Mouse (Mus musculus) hindbrain, embryonic 11.5 days (tissue): ENCODE data around the gene Pde10a. TPM values are rescaled to one million over a fixed set of nuclear protein-coding genes. Genes with fewer than 3 reads are reported as not detected.

Experiments used
- ATAC-seq: fragments of 200-750 bp; cut with Nextera tagmentation; 2 replicates; pipeline ENCODE4 v1.8.0; 2017; ENCODE audit warnings: mild to moderate bottlenecking, moderate TSS enrichment, moderate library complexity; ENCODE audit not compliant: low FRiP score
- DNase-seq: peaks from one replicate; pipeline ENCODE4 v3.0.0-alpha.2; 2015; ENCODE audit warnings: low spot score
- H3K27ac ChIP-seq: fragments of 300-500 bp; sonication (generic); 2 replicates; pipeline ENCODE4 v1.5.1; 2014; ENCODE audit warnings: mild to moderate bottlenecking, low read depth, low read length
- H3K27me3 ChIP-seq: fragments of 300-500 bp; sonication (generic); 2 replicates; pipeline ENCODE4 v1.6.1; 2014; ENCODE audit warnings: mild to moderate bottlenecking, low read length, moderate library complexity, mixed read lengths; ENCODE audit not compliant: control insufficient read depth, insufficient read depth
- H3K36me3 ChIP-seq: fragments of 300-500 bp; sonication (generic); 2 replicates; pipeline ENCODE4 v1.6.1; 2014; ENCODE audit warnings: mild to moderate bottlenecking, low read length, moderate library complexity, mixed read lengths; ENCODE audit not compliant: control insufficient read depth, insufficient read depth
- H3K4me1 ChIP-seq: fragments of 300-500 bp; sonication (generic); replicated peaks from 2 replicates; pipeline ENCODE4 v1.6.1; 2014; ENCODE audit warnings: low read length, mixed read lengths; ENCODE audit not compliant: control insufficient read depth, insufficient read depth
- H3K4me2 ChIP-seq: fragments of 300-500 bp; sonication (generic); replicated peaks from 2 replicates; pipeline ENCODE4 v1.6.1; 2014; ENCODE audit warnings: mild to moderate bottlenecking, low read depth, low read length
- H3K4me3 ChIP-seq: fragments of 300-500 bp; sonication (generic); 2 replicates; pipeline ENCODE4 v1.5.1; 2014; ENCODE audit warnings: low read depth, low read length
- H3K9ac ChIP-seq: fragments of 300-500 bp; sonication (generic); 2 replicates; pipeline ENCODE4 v1.6.1; 2014; ENCODE audit warnings: low read depth, low read length
- H3K9me3 ChIP-seq: fragments of 300-500 bp; sonication (generic); 2 replicates; pipeline ENCODE4 v1.6.1; 2016; ENCODE audit warnings: low read length; ENCODE audit not compliant: control insufficient read depth
- WGBS: fragments of 180-500 bp; shearing (Covaris S2); extraction: QIAGEN DNeasy Blood & Tissue Kit; methylation state at CpG from one replicate; pipeline ENCODE4 v1.1.7; 2014; 5-methylcytosine and 5-hydroxymethylcytosine counted together
- polyA plus RNA-seq: library from polyadenylated mRNA; unstranded; fragments of >200 nt; fragmentation: Nextera tagmentation; extraction: Ambion mirVana; gene quantifications from 2 replicates; pipeline ENCODE4 v1.2.1, GENCODE M21; 2014

Gene Pde10a
- polyA plus RNA-seq, 1 experiment from 2014 or later = 7.6 TPM

DNA sequence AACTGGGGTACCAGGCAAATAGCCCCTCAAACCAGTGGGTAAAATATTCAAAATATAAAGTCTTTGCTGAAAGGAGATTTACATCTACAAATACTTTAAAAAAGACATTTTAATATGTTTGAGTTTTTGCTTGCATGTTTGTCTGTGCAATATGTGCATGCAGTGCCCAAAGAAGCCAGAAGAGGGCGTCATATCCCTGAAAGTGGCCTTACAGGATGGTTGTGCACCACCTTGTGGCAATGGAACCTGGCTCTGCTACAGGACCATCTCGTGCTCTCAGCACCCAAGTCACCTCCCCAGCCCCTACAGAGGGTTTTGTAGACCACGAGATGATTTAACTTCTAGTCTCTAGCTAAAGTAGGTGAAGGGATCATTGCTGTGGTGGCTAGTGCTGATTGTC is 8.7 kb downstream of the Pde10a start:
- Histone ChIP-seq H3K9ac (no peak overlapping the region), H3K36me3 (no peaks in the 10 kb centered on the region), H3K9me3 (no peaks in the 10 kb centered on the region), H3K27ac (no peak overlapping the region), H3K4me2 (no peak overlapping the region), H3K4me1 (no peaks in the 10 kb centered on the region), H3K4me3 (no peak overlapping the region), H3K27me3 (no peaks in the 10 kb centered on the region)
- WGBS = 50% methylated on average over 3 of the region's 3 CpGs
- DNase-seq (no peak), ATAC-seq (no peak)

DNA sequence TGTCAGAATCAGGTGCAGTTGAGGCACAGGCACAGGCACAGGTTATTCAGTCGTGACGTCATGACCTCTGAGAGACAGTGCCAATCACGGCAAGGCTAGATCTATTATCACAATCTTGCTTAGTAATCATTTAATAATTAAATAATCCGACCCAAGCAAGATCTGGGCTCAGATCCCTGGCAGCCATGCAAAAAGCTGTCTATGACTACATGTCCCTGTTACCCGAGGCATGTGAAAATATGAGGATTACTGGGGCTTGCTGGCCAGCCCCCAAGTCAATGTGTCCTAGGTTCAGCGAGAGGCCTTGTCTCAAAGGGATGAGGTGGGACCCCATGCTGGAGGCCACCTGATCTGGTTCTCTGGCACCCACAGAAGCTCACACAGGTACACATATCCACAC is 11.3 kb downstream of the Pde10a start:
- 77% methylated on average over 6 of the region's 6 CpGs for WGBS
- DNase-seq (no peak), ATAC-seq (no peak)
- Histone ChIP-seq H3K4me1 (no peaks in the 10 kb centered on the region), H3K36me3 (no peaks in the 10 kb centered on the region), H3K27ac (no peak overlapping the region), H3K9ac (no peak overlapping the region), H3K4me3 (no peak overlapping the region), H3K4me2 (no peak overlapping the region), H3K27me3 (no peaks in the 10 kb centered on the region), H3K9me3 (no peaks in the 10 kb centered on the region)

DNA sequence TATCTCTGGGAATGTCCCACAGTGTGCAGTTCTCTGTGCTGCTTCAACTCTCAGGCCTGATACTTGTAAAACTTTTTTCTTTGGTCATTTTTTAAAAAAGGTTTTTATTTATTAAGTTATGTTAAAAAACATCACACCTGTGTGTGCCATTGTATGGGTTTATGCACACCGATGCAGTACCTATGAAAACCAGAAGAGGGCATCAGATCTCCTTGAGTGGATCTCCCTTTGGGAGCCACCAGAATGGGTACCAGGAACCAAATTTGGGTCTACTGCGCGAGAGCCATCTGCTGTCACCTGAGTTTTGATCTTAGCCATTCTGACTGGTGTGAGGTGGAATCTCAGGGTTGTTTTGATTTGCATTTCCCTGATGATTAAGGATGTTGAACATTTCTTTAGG is 12.9 kb downstream of the Pde10a start:
- no peak overlapping the region for H3K9ac ChIP-seq
- no peaks in the 10 kb centered on the region for H3K27me3 ChIP-seq
- no peaks in the 10 kb centered on the region for H3K4me1 ChIP-seq
- no peak overlapping the region for H3K27ac ChIP-seq
- WGBS = 73% methylated on average over 3 of the region's 3 CpGs
- DNase-seq (no peak), ATAC-seq (no peak)
- H3K9me3 ChIP-seq = no peaks in the 10 kb centered on the region
- H3K4me3 ChIP-seq = no peak overlapping the region
- H3K4me2 ChIP-seq = no peak overlapping the region
- no peaks in the 10 kb centered on the region for H3K36me3 ChIP-seq

DNA sequence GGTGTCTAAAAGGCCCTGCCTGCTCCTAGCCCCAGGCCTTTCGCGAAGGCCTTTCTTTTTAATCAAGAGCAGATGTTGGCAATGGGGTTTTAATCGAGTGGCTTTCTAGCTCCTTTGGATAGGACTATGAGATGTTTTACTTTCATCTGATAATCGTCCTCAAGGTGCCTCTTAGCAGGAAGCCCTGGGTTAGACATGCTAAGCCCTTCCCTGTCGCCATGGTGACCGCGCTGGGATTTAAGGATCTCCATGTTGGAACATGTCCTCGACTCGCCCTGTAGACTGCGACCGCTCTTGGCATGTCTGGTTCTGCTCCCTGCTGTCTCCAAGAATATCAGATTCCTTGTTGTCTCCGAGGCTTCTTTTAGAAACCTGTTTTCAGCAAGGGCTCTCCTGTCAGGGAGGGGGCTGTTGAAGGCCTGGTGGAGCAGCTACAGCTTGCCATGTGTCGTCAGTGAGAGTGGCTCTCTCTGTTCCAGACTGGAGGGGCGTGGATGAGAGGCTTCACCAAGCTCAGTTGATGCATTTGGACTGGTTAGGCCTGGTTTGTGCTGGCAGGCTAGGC is 16.9 kb downstream of the Pde10a start:
- WGBS = 65% methylated on average over 14 of the region's 14 CpGs
- Histone ChIP-seq H3K4me3 (no peak overlapping the region), H3K4me2 (no peak overlapping the region), H3K36me3 (no peaks in the 10 kb centered on the region), H3K4me1 (no peaks in the 10 kb centered on the region), H3K27me3 (no peaks in the 10 kb centered on the region), H3K9me3 (no peaks in the 10 kb centered on the region), H3K27ac (no peak overlapping the region), H3K9ac (no peak overlapping the region)
- DNase-seq = peak; percentile 41
- ATAC-seq = no peak

DNA sequence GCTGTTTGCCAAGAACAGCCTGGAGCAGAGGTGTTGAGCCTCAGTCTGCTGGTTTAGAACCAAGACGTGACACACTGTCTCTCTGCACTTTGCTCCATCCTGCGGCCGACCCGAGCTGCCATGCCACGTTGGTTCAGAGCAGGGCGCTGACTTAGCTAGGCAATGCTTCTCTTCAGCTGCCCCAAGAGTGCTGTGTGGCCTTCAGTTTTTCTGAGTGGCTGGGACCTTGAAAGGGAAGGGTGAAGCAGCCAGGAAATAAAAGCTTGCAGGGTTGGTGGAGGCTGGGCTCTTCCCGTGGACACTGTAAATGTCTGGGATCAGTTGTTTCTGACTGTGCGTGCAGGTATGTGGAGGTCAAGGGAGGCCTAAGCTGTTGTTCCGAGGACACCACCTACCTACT is 21.2 kb downstream of the Pde10a start:
- H3K4me3 ChIP-seq = no peak overlapping the region
- H3K9me3 ChIP-seq = no peaks in the 10 kb centered on the region
- H3K4me1 ChIP-seq = no peaks in the 10 kb centered on the region
- no peak for ATAC-seq
- H3K27ac ChIP-seq = no peak overlapping the region
- H3K36me3 ChIP-seq = no peaks in the 10 kb centered on the region
- no peak overlapping the region for H3K4me2 ChIP-seq
- DNase-seq = no peak
- WGBS = 91% methylated on average over 9 of the region's 9 CpGs
- H3K9ac ChIP-seq = no peak overlapping the region
- no peaks in the 10 kb centered on the region for H3K27me3 ChIP-seq

DNA sequence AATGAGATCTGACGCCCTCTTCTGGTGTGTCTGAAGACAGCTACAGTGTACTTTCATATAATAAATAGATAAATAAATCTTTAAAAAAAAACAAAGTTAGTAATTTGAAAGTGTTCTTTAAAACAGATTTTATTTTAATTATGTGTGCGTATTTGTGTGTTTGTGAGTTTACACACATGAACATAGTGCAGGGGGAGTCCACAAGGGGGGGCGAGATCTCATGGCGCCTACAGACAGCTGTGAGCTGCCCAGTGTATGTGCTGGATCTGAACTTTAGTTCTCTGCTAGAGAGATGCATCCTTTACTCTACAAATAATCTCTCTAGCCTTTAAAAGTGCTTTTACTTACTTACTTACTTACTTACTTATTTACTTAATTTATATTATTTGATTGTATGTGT is 23.6 kb downstream of the Pde10a start:
- Histone ChIP-seq H3K27me3 (no peaks in the 10 kb centered on the region), H3K9ac (no peak overlapping the region), H3K27ac (no peak overlapping the region), H3K4me2 (no peak overlapping the region), H3K36me3 (no peaks in the 10 kb centered on the region), H3K4me1 (no peaks in the 10 kb centered on the region), H3K4me3 (no peak overlapping the region), H3K9me3 (no peaks in the 10 kb centered on the region)
- 87% methylated on average over 4 of the region's 4 CpGs for WGBS
- DNase-seq (no peak), ATAC-seq (no peak)

DNA sequence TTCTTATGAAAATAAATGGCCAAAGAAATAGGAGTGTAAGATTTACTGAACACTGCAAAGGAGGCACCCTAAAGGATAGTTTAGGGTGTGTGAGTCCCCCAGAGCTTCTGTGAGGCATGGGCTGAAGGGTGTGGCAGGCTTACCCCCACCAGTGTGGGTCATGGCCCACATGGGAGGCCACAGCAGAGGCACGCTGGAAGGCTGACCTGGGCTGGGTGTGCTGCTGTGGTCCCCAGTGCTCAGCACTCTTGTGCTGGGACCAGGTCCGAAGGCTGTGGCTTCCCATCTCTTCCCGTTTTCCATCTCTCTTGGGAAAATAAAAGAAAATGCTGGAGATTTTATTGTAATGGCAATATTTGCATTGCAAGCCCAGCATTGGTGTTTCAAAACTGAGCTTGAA is 26.5 kb downstream of the Pde10a start:
- no peak overlapping the region for H3K4me2 ChIP-seq
- no peaks in the 10 kb centered on the region for H3K27me3 ChIP-seq
- no peak overlapping the region for H3K9ac ChIP-seq
- no peak overlapping the region for H3K27ac ChIP-seq
- no peaks in the 10 kb centered on the region for H3K9me3 ChIP-seq
- WGBS = 69% methylated on average over 3 of the region's 3 CpGs
- no peaks in the 10 kb centered on the region for H3K4me1 ChIP-seq
- no peaks in the 10 kb centered on the region for H3K36me3 ChIP-seq
- no peak overlapping the region for H3K4me3 ChIP-seq
- ATAC-seq = no peak
- no peak for DNase-seq

DNA sequence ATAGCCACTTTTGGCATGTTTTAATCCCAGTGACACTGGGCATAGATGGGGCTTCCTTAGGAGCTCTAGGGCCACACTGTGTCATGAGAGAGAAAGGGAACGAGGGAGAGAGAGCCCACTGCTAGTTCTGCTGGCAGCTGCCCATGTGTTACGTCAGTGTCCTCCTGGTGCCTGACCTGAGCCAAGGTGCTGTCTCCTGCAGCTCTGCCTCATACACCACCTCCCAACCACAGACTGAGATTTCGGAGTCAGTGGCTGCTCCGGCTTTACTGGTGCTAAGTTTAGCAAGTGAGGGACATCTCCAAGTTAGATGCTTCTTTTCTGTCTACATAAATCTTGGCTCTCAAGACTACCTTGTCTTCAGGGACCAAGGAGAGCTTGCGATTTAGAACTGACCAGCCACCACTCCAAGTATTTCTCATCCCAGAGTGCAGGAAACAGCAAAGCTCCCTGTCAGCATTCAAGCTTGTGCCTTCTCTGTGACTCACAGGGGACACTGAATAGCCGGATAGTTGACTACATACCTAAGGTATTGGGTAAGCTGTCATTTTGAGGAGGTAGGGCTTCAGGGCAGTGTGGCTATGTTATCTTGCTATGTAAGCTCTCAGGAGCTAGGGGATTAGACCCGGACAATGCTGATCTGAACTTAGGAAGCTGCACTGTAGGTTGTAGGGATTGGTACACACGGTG is 27.3 kb downstream of the Pde10a start:
- Histone ChIP-seq H3K4me1 (no peaks in the 10 kb centered on the region), H3K27ac (no peak overlapping the region), H3K4me2 (no peak overlapping the region), H3K36me3 (no peaks in the 10 kb centered on the region), H3K4me3 (no peak overlapping the region), H3K9me3 (no peaks in the 10 kb centered on the region), H3K9ac (no peak overlapping the region), H3K27me3 (no peaks in the 10 kb centered on the region)
- DNase-seq = no peak
- ATAC-seq = no peak
- WGBS = 86% methylated on average over 8 of the region's 8 CpGs

DNA sequence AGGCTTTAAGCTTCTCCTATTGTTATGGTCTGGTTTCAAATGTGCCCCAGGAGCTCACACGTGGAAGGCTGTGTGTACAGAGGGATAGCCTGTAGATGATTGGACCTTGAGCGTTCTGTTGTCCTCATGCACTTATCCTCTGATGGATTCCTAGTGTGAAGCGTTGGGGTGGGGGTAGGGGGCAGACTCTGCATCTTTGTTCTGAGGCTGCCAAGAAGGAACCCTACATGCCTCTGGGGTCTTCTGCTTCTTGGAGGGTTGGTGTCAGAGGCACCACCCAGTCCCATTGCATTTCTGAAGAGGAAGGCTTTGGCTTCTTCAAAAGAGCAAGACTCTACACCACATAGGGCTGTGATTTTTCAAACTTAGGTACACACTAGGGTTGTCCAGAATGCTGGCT is 28.4 kb downstream of the Pde10a start:
- H3K9me3 ChIP-seq = no peaks in the 10 kb centered on the region
- H3K4me1 ChIP-seq = no peaks in the 10 kb centered on the region
- H3K4me2 ChIP-seq = no peak overlapping the region
- no peak overlapping the region for H3K9ac ChIP-seq
- H3K36me3 ChIP-seq = no peaks in the 10 kb centered on the region
- WGBS = 79% methylated on average over 3 of the region's 3 CpGs
- no peak overlapping the region for H3K4me3 ChIP-seq
- no peak for DNase-seq
- H3K27ac ChIP-seq = no peak overlapping the region
- no peaks in the 10 kb centered on the region for H3K27me3 ChIP-seq
- ATAC-seq = no peak
